Mouse (Mus musculus): ENCODE measurements around the gene Cpa5.

Cpa5 gene

GRCm38 (mm10) chr6:30604342-30604867, 6.4 kb upstream of the Cpa5 start:
- DNase-seq = no peak

GRCm38 (mm10) chr6:30605111-30605510, 5.7 kb upstream of the Cpa5 start:
- DNase-seq = no peak

DNA sequence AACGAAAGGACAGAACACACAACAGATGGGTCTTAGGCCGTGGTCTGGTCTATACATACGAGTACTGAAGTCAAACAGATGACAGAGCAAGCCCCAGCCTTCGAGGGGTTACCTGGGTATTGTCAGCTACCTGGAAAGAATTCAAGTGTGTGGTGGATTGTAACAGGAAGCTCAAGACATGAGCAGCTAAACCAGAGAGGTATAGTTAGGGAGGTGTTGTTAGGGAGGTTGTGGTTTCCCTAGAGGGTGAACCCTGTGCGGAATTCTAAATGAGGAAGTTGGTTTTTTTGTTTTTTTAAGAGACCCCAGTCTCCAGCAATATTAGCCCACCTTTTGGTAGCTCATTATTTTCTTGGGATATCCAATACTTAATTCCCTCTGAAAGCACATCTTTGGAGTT, 5.1 kb upstream of the Cpa5 start:
- DNase-seq = no peak

- no peak for DNase-seq
Measured at GRCm38 (mm10) chr6:30611212-30611611, 402 bp downstream of the Cpa5 start.

GRCm38 (mm10) chr6:30614251-30614650, 3.4 kb downstream of the Cpa5 start:
- DNase-seq = no peak

DNA sequence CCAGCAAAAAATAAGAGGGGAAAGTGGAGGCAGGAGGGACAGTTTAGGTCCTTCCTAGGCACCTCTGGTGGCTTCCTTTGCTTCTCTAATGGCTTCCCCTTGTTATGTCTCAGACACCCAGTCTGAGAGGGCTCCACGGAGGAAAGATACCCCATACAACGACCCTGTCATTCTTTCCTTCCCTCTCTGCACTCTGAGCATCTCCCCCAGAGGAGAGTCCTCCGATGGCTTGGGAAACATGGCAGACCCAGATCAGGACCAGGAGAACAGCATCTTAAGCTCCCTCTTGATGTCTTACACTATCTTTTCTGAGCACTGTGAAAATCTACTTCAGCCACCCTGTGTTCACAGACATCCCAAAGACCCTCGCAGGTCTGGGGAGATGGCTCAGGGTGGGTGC, 4.9 kb downstream of the Cpa5 start:
- no peak for DNase-seq

- DNase-seq = no peak
Measured at GRCm38 (mm10) chr6:30616491-30616941, 5.7 kb downstream of the Cpa5 start.

- DNase-seq = no peak
Measured at GRCm38 (mm10) chr6:30617020-30617958, 6.5 kb downstream of the Cpa5 start.

- DNase-seq = no peak
Measured at GRCm38 (mm10) chr6:30617959-30618590, 7.3 kb downstream of the Cpa5 start.

DNA sequence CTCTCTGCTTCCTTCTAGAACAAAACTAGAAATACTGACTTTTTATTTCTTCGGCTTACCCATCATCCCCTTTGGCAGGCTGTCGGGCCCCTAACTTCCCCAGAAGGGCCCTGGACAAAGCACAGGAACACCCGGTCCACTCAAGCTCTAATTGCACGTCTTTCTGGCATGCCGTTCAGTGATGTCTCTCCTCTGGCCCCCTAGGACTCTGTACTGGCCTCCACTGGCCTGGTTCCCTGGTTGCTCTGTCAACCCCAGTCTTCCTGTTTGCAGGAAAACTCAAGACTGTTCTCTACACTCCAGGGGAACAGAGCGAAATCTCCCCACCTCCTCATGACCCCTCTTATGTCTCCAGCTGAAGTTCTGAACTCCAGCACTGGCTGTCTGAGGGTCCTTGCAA, 7.9 kb downstream of the Cpa5 start:
- no peak for DNase-seq

GRCm38 (mm10) chr6:30619606-30620005, 8.8 kb downstream of the Cpa5 start:
- DNase-seq = no peak

- no peak for DNase-seq
Measured at GRCm38 (mm10) chr6:30620591-30620990, 9.8 kb downstream of the Cpa5 start.

DNA sequence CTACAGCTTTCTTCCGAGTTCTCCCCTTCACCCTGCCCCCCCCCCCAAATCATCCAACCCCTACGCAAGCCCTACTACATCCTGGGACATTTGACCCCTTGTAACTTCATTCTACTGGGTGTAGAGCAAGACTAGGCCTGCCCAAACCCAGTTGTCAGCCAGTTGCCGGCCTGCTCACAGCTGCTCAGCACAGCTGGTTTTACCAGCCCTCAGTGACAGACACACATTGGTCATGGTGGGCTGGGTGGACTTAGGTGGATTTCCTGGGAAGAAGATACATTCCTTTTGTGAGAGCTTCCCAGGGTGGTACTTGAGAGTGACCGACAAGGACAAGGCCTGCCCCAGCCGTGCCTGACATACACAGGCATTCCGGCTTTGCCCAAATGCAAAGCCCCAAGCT, 10.2 kb downstream of the Cpa5 start:
- no peak for DNase-seq

DNA sequence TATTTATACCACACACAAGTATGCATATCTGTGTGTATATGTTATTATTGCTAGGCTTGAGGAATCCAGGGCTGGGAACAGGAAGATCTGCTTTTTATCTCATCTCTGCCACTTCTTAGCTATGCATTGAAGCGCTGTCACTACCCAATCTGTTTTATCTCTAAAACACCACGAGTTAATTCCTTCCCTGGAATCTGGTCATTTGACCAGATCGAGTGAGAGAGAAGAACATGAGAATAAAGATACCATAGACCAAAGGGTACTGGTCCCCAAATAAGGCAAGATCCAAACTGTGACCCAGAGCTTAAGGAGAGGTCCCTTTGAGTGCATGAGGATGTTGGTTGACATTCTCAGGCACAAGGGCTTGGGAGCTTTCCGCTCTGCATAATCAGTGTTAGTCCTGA, 11.2 kb downstream of the Cpa5 start:
- DNase-seq = no peak

DNA sequence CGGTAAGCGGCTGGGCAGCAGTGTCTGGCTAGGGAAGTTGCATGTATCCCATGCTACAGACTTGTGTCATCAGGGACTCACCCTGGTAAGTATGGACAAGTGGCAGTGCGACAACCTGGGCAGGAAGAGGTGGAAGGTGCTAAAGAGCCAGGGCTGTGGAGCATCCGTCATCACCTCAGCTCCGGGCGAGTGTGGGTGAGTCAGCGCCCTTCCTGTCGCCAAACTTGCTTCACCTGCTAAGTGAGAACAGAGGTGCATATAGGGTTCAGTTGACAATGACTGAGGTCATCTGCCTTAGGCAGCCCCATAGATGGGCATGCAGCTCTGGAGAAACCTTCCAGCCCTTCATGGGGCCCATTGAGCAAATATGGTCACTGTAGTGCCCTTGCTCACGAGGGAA, 14.0 kb downstream of the Cpa5 start:
- DNase-seq = no peak

- no peak for DNase-seq
Measured at GRCm38 (mm10) chr6:30628152-30628551, 17.3 kb downstream of the Cpa5 start.

- no peak for DNase-seq
Measured at GRCm38 (mm10) chr6:30629989-30630388, 19.2 kb downstream of the Cpa5 start.

DNA sequence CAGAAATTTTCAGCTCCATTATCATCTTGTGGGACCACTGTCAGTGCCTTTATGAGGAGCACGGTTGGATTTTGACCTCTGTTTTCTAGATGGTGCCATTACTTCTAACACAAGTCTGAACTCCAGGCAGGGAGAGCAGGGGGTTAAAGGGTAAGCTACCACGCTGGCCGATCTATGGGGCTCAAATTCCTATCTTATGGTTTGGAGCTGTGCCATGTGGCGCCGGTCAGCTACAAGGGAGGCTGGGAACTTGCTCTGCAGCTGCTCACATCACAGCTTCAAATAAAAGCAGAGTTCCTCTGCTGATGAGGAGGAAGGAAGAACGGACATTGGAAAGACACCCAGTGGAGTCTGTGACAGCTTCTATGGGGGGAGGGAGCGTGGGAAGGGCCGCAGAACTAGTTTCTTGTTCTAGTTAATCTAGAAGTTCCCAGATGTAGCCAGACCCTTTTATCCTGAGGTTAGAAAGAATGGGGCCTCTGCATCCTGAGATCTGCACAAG, 24.6 kb downstream of the Cpa5 start:
- no peak for DNase-seq

GRCm38 (mm10) chr6:30636186-30636842, 25.5 kb downstream of the Cpa5 start:
- DNase-seq = no peak

DNA sequence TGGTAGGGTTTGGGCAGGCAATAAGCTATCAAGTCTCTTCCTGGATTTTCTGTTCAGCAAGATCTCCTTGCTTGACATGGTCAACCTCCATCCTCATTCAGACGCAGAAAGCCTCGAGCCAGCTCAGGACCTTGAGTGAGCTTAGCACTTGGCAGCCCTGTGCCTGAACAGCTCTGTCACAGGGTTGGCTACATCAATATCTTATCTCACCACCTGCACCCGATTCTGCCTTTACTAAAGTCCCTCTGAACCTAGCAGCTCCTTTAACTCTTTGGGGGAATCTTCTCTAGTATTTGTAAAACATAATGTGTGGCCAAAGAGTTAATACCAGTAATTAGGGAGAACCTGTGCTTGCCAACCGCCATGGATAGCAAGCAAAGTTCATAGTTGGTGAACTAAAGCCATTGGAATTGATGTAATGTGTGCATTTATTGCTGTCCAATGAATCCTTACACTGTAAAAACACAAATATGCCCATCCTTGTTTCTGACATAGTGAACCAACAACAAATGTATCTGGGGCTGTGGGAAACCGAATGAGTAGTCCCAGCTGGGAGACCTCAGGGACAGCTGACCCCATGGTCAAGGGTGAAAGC, 28.0 kb downstream of the Cpa5 start, which contains the start of gene Cpa1:
Gene Cpa1 (plus strand): TSS at position 545 of the 595 bp plus-strand sequence.
- DNase-seq = no peak

GRCm38 (mm10) chr6:30643694-30644460, 33.1 kb downstream of the Cpa5 start:
- no peak for DNase-seq

DNA sequence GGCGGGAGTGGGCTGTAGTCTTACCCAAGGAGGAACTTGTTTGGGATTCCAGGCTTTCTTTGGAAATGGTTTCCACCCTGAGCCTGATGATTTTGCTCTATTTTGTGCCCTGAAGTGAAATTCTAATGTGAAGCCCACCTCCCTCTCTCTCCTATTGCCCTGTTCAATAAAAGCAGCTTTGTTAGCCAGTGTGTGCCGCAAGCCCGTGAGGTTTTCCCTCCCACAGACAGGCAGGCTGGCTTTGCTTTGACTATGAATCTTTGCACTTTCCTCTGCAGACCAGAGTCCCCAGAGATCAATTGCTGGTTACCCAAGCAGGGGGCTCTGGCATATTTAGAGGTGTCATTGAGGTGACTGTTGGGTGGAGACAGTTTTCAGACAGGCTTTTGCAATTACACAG, 33.7 kb downstream of the Cpa5 start:
- DNase-seq = no peak
